Mouse (Mus musculus) megakaryocyte-erythroid progenitor cell, adult 5-6 weeks (primary cell): ENCODE data around the gene Tuba4a. TPM values are rescaled to one million over a fixed set of nuclear protein-coding genes. Genes with fewer than 3 reads are reported as not detected.
A peak's percentile ranks its signal among the peaks of the same experiment; 100 is the strongest.

Source experiments
- ATAC-seq: replicated peaks from 2 replicates; pipeline ENCODE4 v1.8.0; 2016; ENCODE audit warnings: mild to moderate bottlenecking, inconsistent platforms; ENCODE audit not compliant: severe bottlenecking, poor library complexity, low FRiP score, low TSS enrichment
- total RNA-seq, 2 experiments: library from RNA; stranded (forward) in 1 of 2; stranded (reverse) in 1 of 2; fragments of 200-1000, 215-1000 nt in 1 of 2; fragments of >200 nt in 1 of 2; fragmentation: Nextera tagmentation in 1 of 2; gene quantifications; 2 replicates each; pipeline ENCODE4 v1.2.3; 2014 to 2017

Tuba4a gene
- total RNA-seq (2014; fragmentation: Nextera tagmentation) (232 and 276 TPM in 2 replicates), total RNA-seq (2017) (137 and 146 TPM in 2 replicates)

DNA sequence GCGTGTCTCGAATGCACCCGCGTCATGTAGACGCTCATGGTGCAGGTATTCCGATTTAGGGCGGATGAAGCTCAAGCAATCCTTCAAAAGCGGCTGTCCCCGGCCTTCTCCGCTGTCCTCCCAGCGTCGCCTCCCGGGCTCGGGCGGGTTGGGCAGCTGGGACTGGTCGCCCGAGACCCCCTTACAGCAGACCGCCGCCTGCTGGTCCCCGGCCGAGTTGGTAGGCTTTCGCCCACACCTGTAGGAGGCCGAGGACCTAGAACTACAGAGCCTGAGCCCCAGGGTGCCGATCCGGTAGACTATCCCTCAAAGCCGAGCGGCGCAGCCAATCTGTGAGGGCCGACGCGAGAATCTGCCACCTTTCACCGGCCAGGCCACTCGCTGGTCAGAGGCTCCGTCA lies at the start of gene Tuba4a:
Tuba4a (minus strand) TSS at position 335 of the 400 bp plus-strand sequence.
- peak; percentile 5; the same call in 1 of the 2 replicates for ATAC-seq

DNA sequence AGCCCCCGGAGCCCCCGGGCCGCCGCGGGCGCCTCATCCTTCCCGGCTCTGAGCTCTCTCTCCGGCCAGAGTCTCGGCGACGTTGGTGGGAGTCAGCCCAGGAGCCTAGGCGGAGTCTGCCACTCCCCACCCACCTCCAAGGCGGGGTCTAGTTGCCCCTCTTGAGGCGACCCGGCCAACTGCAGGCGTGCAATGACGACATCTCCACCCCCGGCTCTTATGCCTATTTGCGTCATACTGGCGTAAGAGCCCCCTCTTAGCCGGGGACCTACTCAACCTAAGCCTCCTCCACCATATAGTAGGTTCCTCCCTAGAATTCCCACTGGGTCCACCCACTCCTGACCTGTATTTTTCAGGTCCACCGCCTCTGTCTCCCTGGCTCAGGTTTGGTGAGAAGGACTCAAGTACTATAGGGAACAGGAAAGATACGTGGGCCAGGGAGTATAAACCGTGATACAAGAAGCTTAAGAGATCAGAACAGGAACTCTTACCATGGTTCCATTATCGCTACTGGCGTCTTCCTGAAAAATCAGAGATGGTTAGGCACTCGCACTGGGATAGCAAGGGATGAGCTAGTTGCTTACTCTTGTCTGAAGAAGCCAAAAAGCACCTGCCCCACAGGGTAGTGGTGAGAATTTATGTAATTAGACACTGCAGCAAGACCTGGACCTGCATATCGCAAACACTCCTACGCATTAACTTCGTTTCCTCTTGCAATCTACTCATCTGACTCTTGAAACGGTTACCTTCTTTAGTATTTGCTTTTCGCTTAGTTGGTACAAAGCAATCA lies 44.6 kb upstream of the Tuba4a start, which contains the start of gene Ptprn:
Ptprn (minus strand) TSS at position 412 of the 790 bp plus-strand sequence.
- no peak for ATAC-seq

DNA sequence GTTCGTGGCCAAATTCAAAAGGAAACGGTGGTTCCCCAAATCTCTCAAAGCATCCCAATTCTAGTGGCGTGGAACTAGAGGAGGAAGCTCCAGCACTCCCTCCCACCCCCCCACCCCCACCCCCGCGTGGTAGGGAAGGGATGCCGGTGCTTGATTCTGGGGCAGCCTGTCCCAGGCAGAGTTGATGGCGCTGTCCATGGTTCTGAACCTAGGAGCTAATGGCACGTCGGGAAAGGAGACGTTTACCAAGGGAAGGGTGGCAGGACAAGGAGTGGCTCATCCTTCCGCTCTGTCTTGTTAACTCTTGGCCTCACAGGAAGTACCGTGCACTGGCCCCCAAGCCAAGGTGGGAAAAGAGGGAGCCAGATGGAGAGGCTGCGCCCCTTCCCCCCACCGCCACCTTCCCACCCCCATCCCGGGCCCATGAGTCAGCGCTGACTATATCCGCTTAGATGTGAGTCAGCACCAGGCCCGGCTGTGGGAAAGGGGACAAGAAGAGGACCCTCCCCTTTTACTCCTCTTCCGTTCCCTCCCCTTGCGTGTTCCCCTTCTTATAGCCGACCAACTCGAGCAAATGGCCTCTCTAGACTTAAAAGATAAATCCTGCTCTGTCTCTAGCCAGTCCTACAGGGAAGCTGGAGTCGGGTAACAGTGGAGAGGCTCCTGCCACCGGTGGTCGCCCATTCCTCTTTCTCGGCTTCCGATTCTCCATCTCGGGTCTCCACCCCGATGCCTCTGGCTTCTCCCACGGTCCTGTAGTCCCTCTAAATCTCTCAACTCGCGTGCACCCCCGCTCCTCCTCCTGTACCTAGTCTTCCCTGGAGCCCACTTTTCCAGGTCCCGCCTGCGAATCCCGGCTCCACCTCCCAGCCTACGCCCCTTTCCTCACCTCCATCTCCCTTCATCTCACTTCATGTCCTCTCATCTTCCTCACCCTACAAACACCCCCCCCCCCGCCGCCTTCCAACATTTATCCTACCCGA lies 43.6 kb upstream of the Tuba4a start:
- ATAC-seq = peak; percentile 81

DNA sequence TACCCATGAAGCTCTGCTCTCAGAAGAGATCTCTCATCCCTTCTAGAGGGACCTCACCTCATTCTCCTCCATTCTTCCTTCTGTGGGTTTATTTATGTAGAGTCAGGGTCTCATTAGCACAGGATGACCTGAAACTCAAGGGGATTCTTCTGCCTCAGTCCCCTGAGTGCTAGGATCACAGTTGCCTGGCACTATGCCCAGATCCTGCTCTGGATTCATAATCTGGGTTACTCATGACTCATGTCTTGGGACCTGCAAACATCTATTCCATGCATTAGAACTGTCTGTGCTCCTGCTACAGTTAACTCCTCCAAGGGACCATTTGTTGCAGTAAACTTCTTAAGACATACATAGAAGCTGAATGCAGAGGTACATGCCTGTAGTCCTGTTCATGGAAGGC lies 41.6 kb upstream of the Tuba4a start:
- ATAC-seq = no peak

DNA sequence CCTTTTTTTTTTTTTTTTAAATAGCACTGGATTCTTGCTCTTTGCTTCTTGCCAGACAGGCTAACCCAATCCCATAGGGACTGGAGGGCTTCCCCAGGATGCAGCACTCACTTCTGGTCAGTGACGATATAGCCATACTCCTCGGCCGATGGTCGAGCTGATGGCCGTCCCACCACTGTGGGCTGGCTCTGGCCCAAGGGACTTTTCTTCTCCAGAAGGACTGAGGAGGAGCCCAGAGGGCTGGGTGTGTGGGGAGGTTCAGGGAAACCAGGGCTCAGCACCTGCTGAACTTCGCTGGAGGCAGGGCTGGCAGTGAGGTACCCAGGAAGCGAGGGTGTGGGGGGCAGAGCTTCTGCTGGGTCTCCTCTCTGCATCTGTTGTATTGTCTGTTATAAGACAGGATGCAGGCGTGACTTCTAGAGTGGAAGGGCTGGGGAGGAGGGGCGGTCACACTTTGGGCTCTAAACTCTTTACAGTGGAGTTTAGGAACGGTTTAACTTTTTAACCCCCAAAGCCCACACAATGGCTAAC lies 35.9 kb upstream of the Tuba4a start:
- no peak for ATAC-seq

DNA sequence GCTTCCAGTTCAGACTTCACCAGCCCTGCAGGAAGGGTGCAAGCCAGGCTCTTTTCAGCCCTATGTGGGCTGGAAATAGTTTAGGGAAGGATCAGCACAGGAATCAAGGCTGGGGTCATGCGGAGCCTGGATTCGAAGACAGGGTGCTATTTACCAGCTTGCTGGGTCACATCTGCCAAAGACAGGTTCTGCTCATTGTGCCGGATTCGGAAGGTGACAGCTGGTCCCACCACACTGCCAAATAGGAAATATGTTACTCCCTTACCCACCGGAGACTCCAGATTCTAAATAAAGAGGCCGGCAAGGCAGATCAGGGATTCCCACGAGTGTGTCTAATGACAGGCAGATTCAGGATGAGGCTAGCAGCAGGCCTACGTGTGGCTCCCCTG lies 35.0 kb upstream of the Tuba4a start:
- no peak for ATAC-seq

DNA sequence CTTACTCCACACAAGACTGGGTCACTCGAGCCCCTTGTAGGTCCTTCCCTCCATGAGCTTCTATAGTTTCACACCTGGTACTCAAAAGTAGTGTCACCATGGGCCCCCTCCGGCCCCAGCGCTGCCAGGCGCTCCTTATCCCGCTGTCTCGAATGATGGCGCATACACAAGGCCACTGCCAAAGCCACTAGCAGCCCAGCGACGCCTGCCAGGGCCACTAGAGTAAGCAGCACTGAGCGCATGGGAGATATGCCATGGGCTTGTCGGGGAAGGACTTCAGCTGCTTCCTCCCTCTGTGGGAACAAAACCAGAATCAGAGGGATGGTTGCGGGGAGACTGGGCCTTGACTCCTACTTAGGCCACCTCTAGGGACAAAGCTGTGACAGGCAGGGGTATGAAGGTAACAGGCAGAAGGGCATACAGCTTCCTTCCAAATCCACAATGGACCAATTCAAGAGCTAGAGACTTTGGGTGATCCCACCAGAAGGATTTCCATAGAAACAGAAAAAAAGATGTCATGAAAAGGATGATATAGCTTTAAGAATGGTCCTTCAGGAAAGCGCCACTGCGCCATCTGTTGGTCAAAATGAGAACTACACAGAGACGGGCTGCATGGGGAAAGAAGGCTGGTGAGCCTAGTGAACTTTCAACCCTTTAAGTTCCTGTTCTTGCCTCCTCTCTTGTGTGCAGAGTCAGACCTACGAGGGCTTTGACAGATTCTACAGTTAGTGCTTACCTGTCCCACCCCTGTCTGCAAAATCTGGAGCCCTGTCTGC lies 34.4 kb upstream of the Tuba4a start:
- peak; percentile 32; the same call in 1 of the 2 replicates for ATAC-seq

DNA sequence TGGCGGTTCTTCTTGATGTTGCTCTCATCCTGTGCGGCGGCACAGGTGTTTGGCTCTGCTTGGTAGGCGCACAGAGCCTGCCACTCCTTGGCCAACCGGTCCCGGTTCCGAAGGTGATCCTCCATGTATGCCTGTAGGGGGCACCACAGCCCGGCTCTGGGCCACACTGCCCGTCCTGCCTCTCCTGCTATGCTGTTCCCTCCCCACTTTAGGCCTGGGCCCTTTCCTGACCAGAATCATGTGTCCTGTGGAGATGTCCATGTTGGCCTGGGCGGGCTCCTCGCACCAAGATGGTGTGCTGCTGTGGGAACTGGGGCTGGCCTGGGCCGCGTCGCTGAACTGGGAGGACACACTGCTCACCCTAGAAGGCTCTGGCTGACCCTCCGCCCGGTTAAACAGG lies 33.4 kb upstream of the Tuba4a start:
- no peak for ATAC-seq

DNA sequence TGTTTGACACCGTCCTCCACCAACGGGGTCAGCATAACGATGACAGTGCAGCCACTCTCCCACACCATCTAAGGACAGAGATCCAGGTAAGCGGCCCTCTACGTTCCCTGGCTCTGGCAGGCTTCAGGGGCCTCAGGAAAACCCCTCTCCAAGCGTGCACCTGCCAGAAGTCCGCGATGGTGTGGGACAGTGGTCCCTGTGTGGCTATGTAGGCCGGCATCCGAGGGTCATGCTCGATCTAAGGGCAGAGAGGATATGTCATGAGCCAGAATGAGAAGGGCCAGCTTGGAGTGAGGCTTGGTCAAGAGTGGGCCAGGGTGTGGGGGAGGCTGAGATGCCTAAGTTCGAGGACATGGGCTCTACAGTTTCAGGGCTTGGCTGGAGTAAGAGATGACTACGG lies 32.6 kb upstream of the Tuba4a start:
- no peak for ATAC-seq

DNA sequence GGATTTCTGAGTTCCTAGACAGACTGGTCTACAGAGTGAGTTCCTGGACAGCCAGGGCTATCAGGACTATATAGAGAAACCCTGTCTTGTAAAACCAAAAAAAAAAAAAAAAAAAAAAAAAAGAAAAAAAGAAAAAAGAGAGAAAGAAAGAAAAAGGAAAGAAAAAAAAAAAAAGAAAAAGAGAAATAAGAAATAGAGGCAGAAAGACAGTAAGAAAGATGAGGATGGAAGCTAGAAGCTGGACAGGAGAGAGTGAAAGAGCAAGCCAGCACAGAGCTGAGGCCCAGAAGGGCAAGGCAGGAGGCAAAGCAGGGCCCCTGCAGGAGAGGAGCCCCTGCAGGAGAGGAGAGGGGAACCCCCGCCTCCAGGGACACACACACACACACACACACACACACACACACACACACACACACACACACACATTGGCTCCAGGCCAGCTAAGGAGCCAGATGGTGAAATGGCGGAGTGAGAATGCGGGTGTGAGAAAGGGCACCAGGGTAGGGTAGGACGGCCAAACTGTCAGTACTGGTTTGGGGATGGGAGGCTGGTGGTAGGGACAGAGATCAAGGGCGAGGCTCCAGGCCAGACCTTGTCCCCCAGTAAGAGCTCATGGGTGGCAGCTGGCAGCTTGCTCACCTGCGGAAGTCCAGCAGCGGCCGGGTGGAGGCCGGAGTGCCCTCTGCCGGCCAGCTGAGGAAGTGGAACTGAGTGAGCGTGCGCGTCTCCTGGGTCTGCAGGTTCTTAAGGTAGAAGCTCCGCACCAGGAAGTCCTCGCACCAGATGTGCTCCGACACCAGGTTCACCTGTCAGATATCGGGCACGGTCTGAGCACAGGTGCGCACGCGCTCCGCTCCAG lies 31.7 kb upstream of the Tuba4a start:
- peak; percentile 65 for ATAC-seq

DNA sequence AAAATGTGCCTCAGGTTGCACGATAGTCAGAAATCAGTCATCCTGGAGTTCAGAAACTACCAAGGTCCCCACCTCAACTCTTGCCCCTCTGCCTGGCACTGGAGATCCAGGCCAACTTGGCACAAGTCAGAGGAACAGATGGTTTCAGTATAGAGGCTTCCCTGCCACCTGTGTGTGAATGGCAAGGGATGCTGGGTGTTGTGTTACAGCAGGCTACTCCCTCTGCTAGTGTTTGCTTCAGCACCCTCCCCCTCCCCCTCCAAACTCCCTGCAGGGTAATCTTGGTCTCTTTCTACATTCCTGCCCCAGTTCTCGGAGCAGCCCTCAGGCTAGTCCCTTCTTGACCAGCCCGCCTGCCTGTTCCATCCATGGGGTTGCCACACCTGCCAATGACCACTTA lies 30.8 kb upstream of the Tuba4a start:
- no peak for ATAC-seq

DNA sequence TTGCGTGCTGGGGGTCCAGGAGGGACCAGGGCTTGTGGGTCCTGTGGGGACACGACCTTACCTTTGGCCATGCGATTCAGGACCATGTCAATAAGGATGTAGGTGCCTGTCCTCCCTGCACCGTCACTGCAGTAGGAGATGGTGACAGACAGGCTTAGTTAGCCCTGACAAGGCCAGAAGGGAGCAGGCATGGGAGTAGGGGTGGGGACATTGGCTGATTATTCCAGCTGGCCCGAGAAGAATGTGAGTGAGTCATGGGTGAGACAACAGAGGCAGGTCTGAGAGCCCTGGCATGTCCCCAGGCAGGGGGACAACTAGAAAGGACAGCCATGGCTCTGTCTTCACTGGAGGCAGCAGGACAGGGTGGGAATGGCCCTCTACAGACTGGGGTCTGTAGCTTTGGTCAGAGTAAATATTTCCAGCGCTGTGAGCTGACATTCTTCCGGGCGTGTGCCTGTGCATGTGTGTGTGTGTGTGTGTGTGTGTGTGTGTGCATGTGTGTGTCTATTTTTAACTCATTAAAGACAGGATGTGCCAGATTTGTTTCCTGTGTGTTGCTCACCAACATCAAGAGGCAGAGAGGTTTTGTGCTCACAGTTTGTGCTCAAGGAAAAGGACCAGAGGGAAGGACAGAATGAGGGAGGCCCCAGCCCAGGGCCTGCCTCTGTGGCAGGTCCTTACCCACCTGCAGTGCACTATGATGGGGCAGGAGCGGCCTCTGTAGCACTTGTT lies 28.5 kb upstream of the Tuba4a start:
- ATAC-seq = no peak

DNA sequence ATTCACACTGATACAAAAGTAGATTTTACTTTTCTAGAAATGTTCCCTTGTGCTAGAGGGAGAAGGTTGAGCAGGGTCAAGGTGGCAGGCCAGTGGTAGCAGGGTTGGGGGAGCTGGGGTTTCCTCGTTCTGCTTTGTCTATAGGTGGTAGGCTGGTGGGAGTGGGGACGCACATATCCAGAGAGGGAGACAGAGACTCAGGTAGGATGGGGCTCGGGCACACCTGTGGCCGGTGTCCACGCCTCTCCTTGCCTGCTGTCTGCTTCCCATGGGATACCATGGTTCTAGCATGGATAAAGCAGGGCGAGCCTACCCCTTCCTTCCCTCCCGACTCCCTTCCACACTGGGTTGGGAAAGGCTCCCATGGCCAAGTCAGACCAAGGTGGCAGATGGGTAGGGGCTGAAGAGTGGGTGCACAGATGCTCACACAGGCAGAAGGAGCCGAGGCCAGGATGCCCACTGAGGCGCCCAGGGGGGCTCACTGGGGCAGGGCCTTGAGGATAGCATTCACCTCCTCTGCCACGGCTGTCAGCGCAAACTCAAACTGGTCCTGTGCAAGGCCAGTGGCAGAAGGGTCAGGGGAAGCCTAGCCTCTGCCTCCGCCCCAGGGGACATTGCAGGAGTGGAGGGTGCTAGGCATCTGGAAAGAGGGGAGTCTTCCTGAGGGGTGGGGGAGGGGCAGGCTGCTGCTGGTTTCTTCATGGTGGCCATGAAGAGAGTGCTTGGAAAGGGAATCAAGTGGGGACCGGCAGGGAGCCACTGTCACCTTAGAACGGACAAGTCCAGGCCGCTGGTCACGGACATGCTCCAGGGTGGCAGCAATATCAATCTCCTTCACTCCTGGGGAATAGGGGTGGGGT lies 27.6 kb upstream of the Tuba4a start:
- ATAC-seq = no peak

DNA sequence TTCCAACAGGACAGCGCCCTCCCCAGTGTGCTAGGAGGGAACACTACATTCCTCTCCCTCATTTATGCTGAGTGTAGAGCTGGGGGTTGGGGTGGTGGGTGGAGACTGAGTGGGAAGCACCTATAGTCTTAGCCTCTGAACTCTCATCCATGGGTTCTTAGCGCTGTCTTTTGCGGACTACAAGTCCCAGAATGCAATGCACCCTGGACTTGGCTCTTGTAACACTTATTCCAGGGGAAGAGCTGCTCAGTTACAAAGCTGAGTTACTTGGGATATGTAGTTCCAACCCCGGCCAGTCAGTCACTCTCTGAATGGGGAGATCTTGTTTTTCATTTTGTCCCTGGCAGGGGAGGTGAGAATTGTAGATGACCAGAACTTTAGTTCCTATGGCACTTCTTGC lies 25.2 kb upstream of the Tuba4a start:
- peak; percentile 72 for ATAC-seq

DNA sequence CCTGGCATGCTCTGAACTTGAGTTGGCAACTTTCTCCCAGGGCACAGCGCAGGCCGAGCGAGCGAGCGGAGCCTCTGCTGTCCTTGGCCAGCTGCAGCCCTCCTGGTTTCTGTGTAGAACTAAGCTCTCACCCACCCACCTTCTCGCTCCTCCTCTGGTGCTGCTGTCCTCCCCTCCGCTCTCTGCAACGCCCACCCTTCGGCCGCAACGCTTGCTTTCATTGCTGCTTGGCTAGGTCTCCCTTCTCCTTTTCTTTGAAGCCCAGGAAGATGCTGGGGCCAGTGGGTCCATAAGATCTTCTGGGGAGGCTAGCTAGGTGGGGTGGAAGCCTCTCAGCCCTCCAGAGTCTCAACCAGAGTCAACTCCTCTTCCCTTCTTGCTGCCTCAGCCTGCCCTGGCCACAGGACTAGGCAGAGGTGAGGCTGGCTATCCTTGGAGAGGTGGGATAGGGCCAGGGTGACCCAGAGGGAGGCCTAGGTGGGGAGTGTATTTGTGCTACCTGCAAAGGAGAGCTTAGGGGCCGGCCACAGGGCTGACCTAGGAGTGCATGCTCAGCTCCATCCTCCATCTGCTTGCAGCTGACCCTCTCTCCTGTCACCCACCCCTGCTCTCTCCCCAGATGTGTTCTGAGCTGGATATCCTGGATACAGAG lies 24.6 kb upstream of the Tuba4a start:
- no peak; the same call in 1 of the 2 replicates for ATAC-seq

DNA sequence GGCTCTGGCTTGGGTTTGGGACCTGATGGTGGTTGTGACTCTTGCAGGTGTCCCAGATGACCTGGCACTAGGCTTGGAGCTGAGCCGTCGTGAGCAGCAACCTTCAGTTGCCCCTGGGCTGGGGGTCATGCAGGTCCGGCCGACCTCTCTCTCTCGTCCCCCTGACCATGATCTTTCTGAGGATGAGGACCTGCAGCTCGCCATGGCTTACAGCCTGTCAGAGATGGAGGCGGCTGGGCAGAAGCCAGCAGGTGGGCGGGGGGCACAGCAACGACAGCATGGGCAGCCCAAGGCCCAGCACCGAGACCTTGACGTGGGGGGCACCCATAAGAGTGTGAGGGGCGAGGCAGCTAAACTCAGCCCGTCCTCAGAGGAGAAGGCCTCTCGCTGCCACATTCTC lies 23.7 kb upstream of the Tuba4a start:
- no peak for ATAC-seq
